Mouse (Mus musculus) MEL (cell line): ENCODE data around the gene Sbk2. TPM values are rescaled to one million over a fixed set of nuclear protein-coding genes. Genes with fewer than 3 reads are reported as not detected.

Experiments
- DNase-seq: peaks from one replicate; pipeline ENCODE4 v3.0.0; 2011; ENCODE audit warnings: low read depth, low spot score
- H3K27ac ChIP-seq: 2 replicates; pipeline ENCODE4 v1.5.1; 2012; ENCODE audit warnings: low read depth, mild to moderate bottlenecking, control low read depth, low read length, moderate library complexity; ENCODE audit not compliant: control insufficient read depth
- H3K27me3 ChIP-seq, 2 experiments: fragments of 150-350 bp in 1 of 2; sonication (generic) in 1 of 2; 2 replicates each; pipeline ENCODE4 v1.6.1; 2012; ENCODE audit warnings: low read length in 2 of 2, mild to moderate bottlenecking in 2 of 2, improper control_type of control experiment in 1 of 2, moderate library complexity in 1 of 2; ENCODE audit not compliant: insufficient read depth in 2 of 2, control insufficient read depth in 1 of 2
- H3K36me3 ChIP-seq, 2 experiments: 2 replicates each; pipeline ENCODE4 v1.6.1; 2012 to 2014; ENCODE audit warnings: low read length in 2 of 2, improper control_type of control experiment in 1 of 2, inconsistent platforms in 1 of 2, mild to moderate bottlenecking in 1 of 2; ENCODE audit not compliant: insufficient read depth in 2 of 2, control insufficient read depth in 1 of 2
- H3K4me1 ChIP-seq, 2 experiments: fragments of 150-350 bp in 1 of 2; sonication (generic) in 1 of 2; 2 replicates each; pipeline ENCODE4 v1.6.1; 2012; ENCODE audit warnings: low read length in 2 of 2, improper control_type of control experiment in 1 of 2, mild to moderate bottlenecking in 1 of 2; ENCODE audit not compliant: insufficient read depth in 2 of 2, control insufficient read depth in 1 of 2
- H3K4me3 ChIP-seq, 2 experiments: fragments of 150-350 bp in 1 of 2; sonication (generic) in 1 of 2; 2 replicates each; pipeline ENCODE4 v1.5.1; 2012; ENCODE audit warnings: low read depth in 2 of 2, low read length in 2 of 2, mild to moderate bottlenecking in 2 of 2, moderate library complexity in 2 of 2, control low read depth in 1 of 2, improper control_type of control experiment in 1 of 2; ENCODE audit not compliant: control insufficient read depth in 1 of 2, insufficient read depth in 1 of 2
- H3K79me2 ChIP-seq: 2 replicates; pipeline ENCODE4 v1.6.1; 2012; ENCODE audit warnings: mild to moderate bottlenecking, low read length, moderate library complexity; ENCODE audit not compliant: control insufficient read depth, poor library complexity, insufficient read depth
- H3K9ac ChIP-seq: 2 replicates; pipeline ENCODE4 v1.6.1; 2012; ENCODE audit warnings: low read depth, mild to moderate bottlenecking, control low read depth, low read length, moderate library complexity; ENCODE audit not compliant: control insufficient read depth, poor library complexity, severe bottlenecking
- H3K9me3 ChIP-seq: fragments of 150-350 bp; sonication (generic); replicated peaks from 2 replicates; pipeline ENCODE4 v1.6.1; 2012; ENCODE audit warnings: mild to moderate bottlenecking, low read length, improper control_type of control experiment, moderate library complexity; ENCODE audit not compliant: insufficient read depth
- BHLHE40 ChIP-seq: IDR thresholded peaks from 2 replicates; pipeline ENCODE4 v1.6.1; 2012; ENCODE audit warnings: low read depth, mild to moderate bottlenecking, inconsistent platforms, low read length, improper control_type of control experiment, borderline replicate concordance
- CHD1 ChIP-seq: IDR thresholded peaks from 2 replicates; pipeline ENCODE4 v1.6.1; 2012; ENCODE audit warnings: low read depth, mild to moderate bottlenecking, inconsistent platforms, low read length, improper control_type of control experiment
- CHD2 ChIP-seq: IDR thresholded peaks from 2 replicates; pipeline ENCODE4 v1.6.1; 2011; ENCODE audit warnings: low read length, improper control_type of control experiment
- E2F4 ChIP-seq: IDR thresholded peaks from 2 replicates; pipeline ENCODE4 v1.6.1; 2011; ENCODE audit warnings: low read depth, low read length, improper control_type of control experiment, borderline replicate concordance
- ELF1 ChIP-seq: IDR thresholded peaks from 2 replicates; pipeline ENCODE4 v1.6.1; 2014; ENCODE audit warnings: low read depth, mild to moderate bottlenecking, inconsistent platforms, low read length, improper control_type of control experiment, moderate library complexity
- EP300 ChIP-seq, 2 experiments: IDR thresholded peaks; 2 replicates each; pipeline ENCODE4 v1.6.1; 2011; ENCODE audit warnings: improper control_type of control experiment in 2 of 2, low read length in 2 of 2, low read depth in 1 of 2, mild to moderate bottlenecking in 1 of 2
- ETS1 ChIP-seq: IDR thresholded peaks from 2 replicates; pipeline ENCODE4 v1.6.1; 2012; ENCODE audit warnings: low read depth, mild to moderate bottlenecking, inconsistent platforms, low read length, improper control_type of control experiment, moderate library complexity
- GABPA ChIP-seq: IDR thresholded peaks from 2 replicates; pipeline ENCODE4 v1.6.1; 2012; ENCODE audit warnings: low read depth, mild to moderate bottlenecking, inconsistent platforms, low read length, improper control_type of control experiment, moderate library complexity
- GATA1 ChIP-seq: IDR thresholded peaks from 2 replicates; pipeline ENCODE4 v1.6.1; 2011; ENCODE audit warnings: low read depth, low read length, improper control_type of control experiment
- HCFC1 ChIP-seq: IDR thresholded peaks from 2 replicates; pipeline ENCODE4 v1.6.1; 2012; ENCODE audit warnings: low read depth, mild to moderate bottlenecking, inconsistent platforms, low read length, improper control_type of control experiment, moderate library complexity
- JUND ChIP-seq: IDR thresholded peaks from 2 replicates; pipeline ENCODE4 v1.6.1; 2011; ENCODE audit warnings: low read depth, mild to moderate bottlenecking, improper control_type of control experiment, low read length
- KAT2A ChIP-seq: conservative IDR thresholded peaks from 2 replicates; pipeline ENCODE4 v1.6.1; 2012; ENCODE audit warnings: low read depth, low read length, improper control_type of control experiment, inconsistent platforms
- MAFK ChIP-seq: IDR thresholded peaks from 2 replicates; pipeline ENCODE4 v1.6.1; 2011; ENCODE audit warnings: low read depth, mild to moderate bottlenecking, low read length, improper control_type of control experiment, borderline replicate concordance
- MAX ChIP-seq: IDR thresholded peaks from 2 replicates; pipeline ENCODE4 v1.6.1; 2011; ENCODE audit warnings: low read length, improper control_type of control experiment
- MXI1 ChIP-seq: IDR thresholded peaks from 2 replicates; pipeline ENCODE4 v1.6.1; 2011; ENCODE audit warnings: mild to moderate bottlenecking, low read depth, low read length, improper control_type of control experiment
- NRF1 ChIP-seq: IDR thresholded peaks from 2 replicates; pipeline ENCODE4 v1.6.1; 2014; ENCODE audit warnings: low read depth, mild to moderate bottlenecking, inconsistent platforms, low read length, improper control_type of control experiment, moderate library complexity; ENCODE audit not compliant: poor library complexity, insufficient read depth, severe bottlenecking
- POLR2A ChIP-seq, 2 experiments: IDR thresholded peaks; 2 replicates each; pipeline ENCODE4 v1.6.1; 2011 to 2012; ENCODE audit warnings: low read length in 2 of 2, mild to moderate bottlenecking in 2 of 2, control low read depth in 1 of 2, improper control_type of control experiment in 1 of 2, low read depth in 1 of 2, moderate library complexity in 1 of 2; ENCODE audit not compliant: control insufficient read depth in 1 of 2, insufficient read depth in 1 of 2, poor library complexity in 1 of 2
- POLR2AphosphoS2 ChIP-seq: IDR thresholded peaks from 2 replicates; pipeline ENCODE4 v1.6.1; 2011; ENCODE audit warnings: low read length, improper control_type of control experiment
- SIN3A ChIP-seq: IDR thresholded peaks from 2 replicates; pipeline ENCODE4 v1.6.1; 2012; ENCODE audit warnings: low read length, improper control_type of control experiment, inconsistent platforms
- SMC3 ChIP-seq: IDR thresholded peaks from 2 replicates; pipeline ENCODE4 v1.6.1; 2011; ENCODE audit warnings: low read depth, low read length, improper control_type of control experiment
- TAL1 ChIP-seq: IDR thresholded peaks from 2 replicates; pipeline ENCODE4 v1.6.1; 2012; ENCODE audit warnings: mild to moderate bottlenecking, inconsistent platforms, low read length, moderate library complexity, mixed read lengths
- TBP ChIP-seq: IDR thresholded peaks from 2 replicates; pipeline ENCODE4 v1.8.0; 2011; ENCODE audit warnings: low read depth, low read length, improper control_type of control experiment
- ZC3H11A ChIP-seq: IDR thresholded peaks from 2 replicates; pipeline ENCODE4 v1.6.1; 2012; ENCODE audit warnings: low read depth, mild to moderate bottlenecking, inconsistent platforms, low read length, improper control_type of control experiment
- ZKSCAN1 ChIP-seq: IDR thresholded peaks from 2 replicates; pipeline ENCODE4 v1.6.1; 2012; ENCODE audit warnings: low read depth, mild to moderate bottlenecking, inconsistent platforms, low read length, improper control_type of control experiment, moderate library complexity
- ZMIZ1 ChIP-seq: IDR thresholded peaks from 2 replicates; pipeline ENCODE4 v1.6.1; 2012; ENCODE audit warnings: low read depth, mild to moderate bottlenecking, inconsistent platforms, low read length, improper control_type of control experiment, moderate library complexity
- polyA plus RNA-seq, 2 experiments: library from polyadenylated mRNA; stranded (reverse) in 1 of 2; unstranded in 1 of 2; fragments of >175 nt in 1 of 2; fragments of >200 nt in 1 of 2; gene quantifications; 2 replicates each; pipeline versions ENCODE4 v1.2.1 to v1.2.4; 2012; ENCODE audit warnings: low replicate concordance in 2 of 2, low read depth in 1 of 2; ENCODE audit not compliant: insufficient read length in 2 of 2, insufficient read depth in 1 of 2, missing spikeins in 1 of 2
- total RNA-seq: library from RNA; depleted of rRNA; stranded (reverse); fragments of 300-350 nt; gene quantifications from 2 replicates; pipeline ENCODE4 v1.2.3, GENCODE M21; 2012

Sbk2 gene
- total and polyA plus RNA-seq, 3 experiments: not detected

DNA sequence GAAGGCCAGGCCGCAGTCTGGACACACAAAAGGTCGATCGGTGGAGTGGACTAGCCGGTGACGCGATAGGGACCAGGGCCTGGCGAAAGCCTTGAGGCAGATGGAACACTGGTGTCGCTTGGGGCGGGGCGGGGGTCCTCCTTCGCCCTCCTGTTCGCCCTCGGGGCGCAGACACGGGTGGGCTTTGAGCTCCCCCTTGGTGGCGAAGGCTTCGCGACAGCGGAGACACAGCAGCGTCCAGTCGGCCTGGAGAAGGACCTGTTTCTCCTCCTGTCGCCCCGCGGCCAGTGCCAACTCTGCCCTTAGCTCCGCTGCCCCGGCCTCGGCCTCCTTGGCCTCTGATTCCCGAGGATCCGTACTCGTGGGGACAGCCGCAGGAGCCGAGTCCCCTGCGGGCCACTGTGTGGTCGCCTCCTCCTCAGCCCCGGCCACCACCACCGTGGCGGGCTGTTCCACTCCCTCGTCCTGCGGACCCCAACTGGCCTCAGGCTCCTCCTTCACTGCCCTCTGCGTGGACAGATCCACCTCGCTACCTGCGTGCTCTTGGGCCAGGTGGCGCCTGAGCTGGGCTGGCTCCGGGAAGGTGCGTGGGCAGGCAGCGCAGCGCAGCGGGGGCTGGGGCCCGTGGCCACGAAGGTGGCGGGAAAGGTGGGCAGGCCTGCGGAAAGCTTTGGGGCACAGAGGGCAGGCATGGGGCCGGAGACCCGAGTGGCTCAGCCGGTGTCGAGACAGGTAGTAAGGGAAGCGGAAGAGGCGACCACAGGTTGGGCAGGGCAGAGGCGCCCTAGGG is 30.0 kb upstream of the Sbk2 start:
- no peak for TF ChIP-seq ZC3H11A
- no peak for TF ChIP-seq E2F4
- TF ChIP-seq TAL1: no peak
- TF ChIP-seq POLR2AphosphoS2: no peak
- TF ChIP-seq ZKSCAN1: no peak
- TF ChIP-seq NRF1: no peak
- no peak for TF ChIP-seq SIN3A
- no peak for TF ChIP-seq ZMIZ1
- no peak for TF ChIP-seq SMC3
- TF ChIP-seq EP300 (IDR thresholded peaks at IDR 0.05; ENCODE audit: low read depth in 1 of 2, low read length in 2 of 2): no peak
- TF ChIP-seq GATA1: no peak
- TF ChIP-seq CHD1: no peak
- TF ChIP-seq TBP: no peak
- no peak overlapping the region for H3K9ac ChIP-seq
- no peak for DNase-seq
- H3K79me2 ChIP-seq: no peaks in the 10 kb centered on the region
- H3K36me3 ChIP-seq: no peaks in the 10 kb centered on the region
- no peaks in the 10 kb centered on the region; a peak in 1 of 4 replicates for H3K4me1 ChIP-seq
- H3K27ac ChIP-seq: no peak overlapping the region
- no peaks in the 10 kb centered on the region for H3K9me3 ChIP-seq
- no peaks in the 10 kb centered on the region; a peak in 1 of 4 replicates for H3K27me3 ChIP-seq
- no peak overlapping the region for H3K4me3 ChIP-seq

- H3K4me1 ChIP-seq: no peaks in the 10 kb centered on the region; a peak in 1 of 4 replicates
- no peak overlapping the region for H3K27ac ChIP-seq
- no peaks in the 10 kb centered on the region for H3K36me3 ChIP-seq
- TF ChIP-seq KAT2A (no peak), GABPA (no peak), ZKSCAN1 (no peak), ELF1 (no peak), E2F4 (no peak), EP300 (IDR thresholded peaks at IDR 0.05; ENCODE audit: low read depth in 1 of 2, low read length in 2 of 2) (no peak), JUND (no peak), NRF1 (no peak), ZMIZ1 (no peak), HCFC1 (no peak), SIN3A (no peak), ETS1 (no peak), MAX (no peak), BHLHE40 (no peak), MAFK (no peak), TBP (no peak), SMC3 (no peak), MXI1 (no peak), POLR2A (IDR thresholded peaks at IDR 0.05; ENCODE audit: control insufficient read depth in 1 of 2, insufficient read depth in 1 of 2, low read depth in 1 of 2, low read length in 2 of 2, poor library complexity in 1 of 2) (no peak), CHD2 (no peak)
- H3K79me2 ChIP-seq: no peaks in the 10 kb centered on the region
- no peak overlapping the region for H3K9ac ChIP-seq
- no peaks in the 10 kb centered on the region for H3K9me3 ChIP-seq
- no peak overlapping the region for H3K4me3 ChIP-seq
- no peak for DNase-seq
- H3K27me3 ChIP-seq: no peaks in the 10 kb centered on the region; a peak in 1 of 4 replicates
These were observed 29.3 kb upstream of the Sbk2 start for GRCm38 (mm10) chr7:4993347-4993998.
